Mouse (Mus musculus) left cerebral cortex, adult 11 months (tissue): ENCODE results near the gene Gabarapl1.

ENCODE experiments used
- DNase-seq: peaks from one replicate; pipeline ENCODE4 v3.0.0; 2022; ENCODE audit warnings: low spot score

Gene Gabarapl1

DNA sequence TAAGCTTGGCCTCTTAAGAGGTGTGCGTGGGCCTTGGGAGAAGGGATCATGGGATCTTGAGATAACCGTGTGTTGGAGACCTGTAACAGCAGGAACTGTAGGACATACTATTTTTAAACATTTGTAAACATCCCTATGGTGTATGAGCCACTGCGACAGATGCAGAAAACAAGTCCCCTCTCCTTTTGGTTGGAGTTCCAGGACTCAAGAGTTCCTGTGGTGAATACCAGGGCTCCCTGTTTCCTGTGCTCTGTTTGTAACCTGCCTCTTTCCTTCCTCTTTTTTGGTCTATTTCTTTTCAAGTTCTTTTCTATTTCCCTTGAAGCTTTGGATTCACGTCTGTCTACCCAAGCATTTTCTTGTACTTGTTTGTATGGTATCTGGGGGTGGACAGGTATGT is 2.8 kb downstream of the Gabarapl1 start:
- DNase-seq, result no peak

DNA sequence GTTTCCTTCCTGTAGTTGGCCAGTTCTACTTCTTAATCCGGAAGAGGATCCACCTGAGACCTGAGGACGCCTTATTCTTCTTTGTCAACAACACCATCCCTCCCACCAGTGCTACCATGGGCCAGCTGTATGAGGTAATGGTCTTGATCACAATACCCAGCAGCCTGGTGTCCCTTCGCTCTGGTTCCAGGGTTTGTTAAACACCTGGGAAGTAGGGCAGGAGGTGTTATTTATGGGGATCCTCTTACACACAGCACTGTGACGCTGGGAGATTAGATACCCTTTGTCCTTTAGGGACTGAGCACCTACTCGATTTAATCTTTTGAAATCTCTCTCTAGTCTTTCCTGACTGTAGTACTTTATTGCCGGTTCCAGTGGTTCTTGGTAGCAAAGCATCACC is 5.6 kb downstream of the Gabarapl1 start:
- DNase-seq, result no peak

DNA sequence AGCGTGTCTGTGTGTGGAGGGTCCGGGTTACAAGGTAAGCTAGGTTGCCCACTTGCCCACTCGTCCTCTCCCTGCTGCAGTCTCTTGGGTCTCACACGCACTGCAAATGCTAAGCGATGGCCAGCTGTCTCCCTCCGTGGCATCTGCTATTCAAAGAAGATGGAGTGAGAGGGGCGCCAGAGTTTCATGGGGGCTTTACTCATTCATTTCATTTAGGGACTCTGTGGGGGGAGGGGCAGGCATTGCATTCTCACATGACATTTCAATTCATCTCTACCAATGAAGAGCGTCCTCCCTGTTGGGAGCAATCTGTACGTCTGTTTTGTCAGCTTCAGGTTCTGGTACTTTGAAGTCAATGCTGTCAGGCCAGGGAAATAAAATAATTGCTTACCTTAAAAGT is 9.0 kb downstream of the Gabarapl1 start:
- no peak for DNase-seq

DNA sequence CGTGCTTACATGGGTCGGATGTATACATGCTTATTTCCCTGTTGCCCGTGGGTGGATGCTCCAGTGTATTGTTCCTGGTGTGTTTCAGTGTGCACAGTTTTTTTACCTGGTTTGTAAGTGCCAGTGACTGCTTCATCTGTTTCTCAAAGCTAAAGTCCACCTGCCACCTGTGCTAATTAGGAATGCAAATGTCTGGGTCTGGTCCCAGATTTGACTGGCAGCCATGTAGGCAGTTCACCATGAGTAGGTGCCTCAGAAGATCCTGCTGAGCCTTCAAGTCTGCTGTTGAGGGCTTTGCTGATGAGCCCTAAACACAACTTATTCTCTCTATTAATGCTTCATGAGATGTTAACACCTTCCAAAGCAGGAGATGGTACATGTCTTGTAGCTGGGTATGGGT is 9.6 kb downstream of the Gabarapl1 start:
- DNase-seq, result no peak

DNA sequence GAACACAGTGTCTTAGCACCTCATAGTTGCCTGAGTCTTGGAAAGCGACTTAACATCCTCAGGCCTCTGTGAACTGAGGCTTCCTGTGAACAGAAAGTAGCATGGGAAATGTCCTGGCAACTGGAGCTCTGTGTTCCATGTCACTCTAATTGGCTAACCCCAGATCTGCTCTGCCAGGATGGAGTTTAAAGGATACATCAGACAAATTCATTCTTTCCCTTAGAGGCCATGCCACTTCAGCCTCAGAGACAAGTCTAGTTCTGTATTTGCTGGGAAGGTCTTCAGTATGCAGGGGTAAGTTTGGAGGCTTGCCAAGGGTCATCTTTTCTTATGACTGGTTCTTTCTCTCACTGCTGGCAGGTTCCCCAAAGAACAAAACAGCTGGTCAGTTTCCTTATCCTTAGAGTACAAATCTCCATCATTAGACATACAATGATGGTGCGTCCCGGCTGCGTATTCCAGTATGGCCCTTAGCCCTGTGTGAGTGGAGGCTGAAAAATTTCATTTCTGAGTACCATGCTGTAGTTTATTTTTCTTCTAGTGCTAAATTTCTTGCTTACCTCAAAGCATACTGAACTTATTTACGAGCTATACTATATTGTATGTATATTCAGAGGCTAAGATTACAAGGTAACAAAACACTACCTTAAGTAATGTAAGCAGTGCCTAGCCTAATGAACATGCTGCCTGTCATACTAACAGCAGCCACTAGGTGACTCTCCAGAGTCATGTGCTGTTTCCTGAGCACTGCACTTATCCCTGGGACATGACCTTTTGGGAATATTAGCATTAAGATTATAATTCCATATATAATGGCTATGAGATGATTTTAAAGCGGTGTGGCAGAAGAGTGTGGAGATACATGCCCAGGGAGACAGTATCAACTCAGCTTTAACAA is 11.0 kb downstream of the Gabarapl1 start:
- peak; percentile 58 for DNase-seq

DNA sequence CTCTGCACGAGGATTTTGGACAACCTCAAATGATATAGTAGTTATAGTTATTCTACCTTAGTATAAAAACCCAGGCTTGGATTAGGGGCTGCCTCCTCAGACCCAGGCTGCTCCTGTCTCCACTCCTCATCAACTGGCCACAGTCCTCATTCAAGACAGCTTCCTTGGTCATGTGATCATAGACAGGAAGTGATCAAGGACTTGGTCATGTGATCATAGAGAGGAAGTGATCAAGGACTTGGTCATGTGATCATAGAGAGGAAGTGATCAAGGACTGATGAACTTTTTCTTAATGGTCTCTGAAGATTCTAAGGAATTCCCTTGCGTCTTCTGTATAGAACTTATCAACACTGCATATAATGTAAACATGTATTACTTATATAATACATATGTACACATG is 14.3 kb downstream of the Gabarapl1 start:
- no peak for DNase-seq

DNA sequence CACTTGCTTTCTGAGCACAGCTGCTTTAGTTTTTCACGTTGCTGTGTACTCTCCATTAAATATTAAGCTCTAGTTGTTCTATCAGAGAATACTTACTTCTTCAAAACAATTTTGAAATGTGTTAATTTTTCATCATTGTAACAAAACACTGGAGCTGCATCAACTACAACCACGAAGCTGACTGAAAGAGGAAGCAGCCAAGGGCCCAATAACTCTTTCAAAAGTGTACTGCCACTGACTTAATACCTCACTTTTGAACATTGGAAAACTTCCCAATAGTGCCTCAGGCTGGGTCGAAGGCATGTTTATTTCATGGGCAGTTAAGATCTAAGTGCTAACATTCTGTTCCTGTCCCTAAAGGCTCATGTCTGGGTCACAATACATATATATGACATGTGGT is 15.0 kb downstream of the Gabarapl1 start:
- no peak for DNase-seq

DNA sequence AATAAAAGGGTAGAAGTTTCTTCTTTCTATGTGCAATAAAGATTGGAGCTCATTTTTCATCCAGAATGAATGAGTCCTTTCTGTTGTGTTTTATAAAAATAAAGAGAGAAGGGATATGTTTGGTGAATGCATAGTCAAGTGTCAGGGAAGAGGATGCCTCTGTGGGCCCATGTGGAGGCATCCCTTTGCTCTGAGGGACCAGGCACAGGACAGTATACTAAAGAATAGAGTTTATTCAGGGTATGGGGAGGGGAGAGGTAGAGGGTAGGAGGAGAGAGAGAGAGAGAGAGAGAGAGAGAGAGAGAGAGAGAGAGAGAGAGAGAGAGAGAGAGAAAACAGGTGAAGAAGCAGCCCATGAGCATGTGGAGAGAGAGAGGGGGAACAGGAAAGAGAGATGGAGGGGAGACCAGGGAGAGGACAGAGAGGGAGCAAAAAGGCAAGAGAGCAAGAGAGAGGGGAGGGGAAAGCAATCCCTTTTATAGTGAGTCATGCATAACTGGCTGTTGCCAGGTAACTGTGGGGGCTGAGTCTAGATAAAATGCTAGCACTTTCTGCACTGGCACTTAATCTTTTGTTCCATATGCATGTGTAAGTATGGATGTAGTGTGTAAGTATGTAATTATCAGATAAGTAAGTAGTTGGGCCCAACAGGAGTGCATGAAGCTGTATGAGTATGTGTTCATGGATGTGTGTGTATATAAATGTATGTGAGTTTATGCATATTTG is 24.5 kb downstream of the Gabarapl1 start:
- no peak for DNase-seq

DNA sequence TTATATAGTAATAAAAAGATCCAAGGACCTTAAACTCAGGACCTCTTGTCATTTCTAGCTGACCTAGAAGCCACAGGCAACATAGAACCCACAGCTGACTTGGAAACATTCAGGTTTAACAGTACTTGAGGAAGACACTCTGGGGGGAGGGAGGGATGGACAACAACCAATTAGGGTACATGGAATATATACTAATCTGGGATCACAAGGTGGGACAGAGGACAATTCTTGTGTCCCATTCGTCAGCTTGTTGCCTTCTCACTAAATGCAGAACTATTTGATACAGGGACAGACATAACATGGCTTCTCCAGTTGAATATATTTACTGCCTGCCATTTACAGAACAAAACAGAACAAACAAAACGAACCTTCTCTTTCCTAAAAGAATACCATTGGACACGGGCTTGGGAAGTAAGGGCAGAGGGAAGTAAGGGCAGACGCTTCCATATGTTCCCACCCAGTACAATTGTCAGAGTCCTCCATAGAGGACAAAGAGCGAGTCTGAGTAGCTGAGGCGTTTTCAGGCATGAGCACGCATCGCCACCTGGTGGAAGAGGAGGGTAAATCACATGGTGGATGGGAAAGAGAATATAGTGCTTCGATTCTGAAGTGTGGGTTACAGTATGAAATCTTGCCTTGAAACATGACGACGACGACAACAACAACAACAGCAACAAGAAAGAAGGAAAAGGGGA is 26.1 kb downstream of the Gabarapl1 start:
- no peak for DNase-seq

DNA sequence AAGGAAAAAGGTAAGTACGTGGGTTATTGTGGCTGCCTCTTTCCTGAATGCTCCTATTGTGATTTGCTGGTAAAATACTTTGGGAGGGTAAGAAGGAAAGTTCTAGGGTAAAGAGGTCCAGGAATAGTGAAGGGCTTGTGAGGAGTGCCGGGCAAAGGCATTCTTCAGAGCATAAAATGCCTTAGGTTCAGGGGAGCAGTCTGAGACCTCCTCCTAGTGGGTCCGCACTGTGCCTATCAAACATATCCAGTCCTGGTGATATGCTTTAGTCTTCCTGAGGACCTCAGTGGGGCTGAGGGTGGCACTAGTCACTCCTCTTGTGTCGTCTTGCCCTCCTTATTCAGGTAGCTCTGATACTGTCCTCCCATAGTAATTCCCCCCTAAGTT is 26.7 kb downstream of the Gabarapl1 start:
- no peak for DNase-seq

DNA sequence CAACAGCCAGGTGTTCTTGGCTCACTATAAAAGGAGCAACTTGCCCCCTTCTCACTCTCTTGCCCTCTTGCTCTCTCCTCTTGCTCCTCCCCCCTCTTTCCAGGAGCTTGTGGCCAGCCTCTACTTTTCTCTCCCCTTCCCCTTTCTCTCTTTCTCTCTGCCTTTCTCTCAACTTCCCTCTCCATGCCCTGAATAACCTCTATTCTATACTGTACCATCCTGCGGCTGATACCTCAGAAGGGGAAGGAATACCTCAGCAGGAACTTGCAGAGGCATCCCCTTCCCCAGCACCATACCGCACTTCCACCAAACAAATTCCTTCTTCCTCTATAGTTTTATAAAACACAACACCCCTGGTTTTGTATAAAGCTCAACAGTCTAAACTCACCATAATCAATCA is 32.3 kb downstream of the Gabarapl1 start:
- DNase-seq, result no peak

DNA sequence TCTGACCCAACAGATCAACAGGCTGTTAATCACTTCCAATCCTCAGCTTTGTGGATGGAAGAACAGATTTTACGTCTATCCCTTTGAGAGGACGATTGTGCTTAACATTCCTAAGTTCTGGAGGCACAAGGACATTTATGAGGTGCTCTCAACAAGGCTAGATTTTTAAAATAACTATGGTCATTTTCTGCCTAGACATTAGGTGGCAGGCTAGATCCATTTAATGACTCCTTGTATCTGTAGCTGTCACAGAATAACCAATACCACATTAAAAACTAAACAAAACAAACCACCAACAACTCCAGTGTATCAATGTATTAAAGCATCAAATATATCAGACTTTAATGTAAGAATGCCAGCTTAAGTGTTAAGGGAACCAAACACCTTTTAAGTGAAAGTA is 42.4 kb downstream of the Gabarapl1 start:
- DNase-seq, result no peak

DNA sequence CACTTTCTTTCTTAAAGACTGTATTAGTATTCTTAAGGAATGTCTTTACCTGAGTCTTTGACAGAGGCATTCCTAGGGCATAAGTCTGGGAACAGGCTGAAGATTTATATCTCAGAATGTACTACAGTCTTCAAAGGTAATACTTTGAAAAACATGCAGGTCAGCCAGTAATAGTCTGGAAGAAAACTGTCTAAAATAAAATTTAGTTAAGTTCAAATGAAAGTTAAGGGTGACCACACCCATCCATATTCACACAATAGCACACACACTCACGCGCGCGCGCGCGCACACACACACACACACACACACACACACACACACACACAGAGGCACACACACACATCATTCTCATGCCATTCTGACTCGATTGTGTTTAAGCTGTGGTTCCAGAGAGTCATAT is 44.6 kb downstream of the Gabarapl1 start, which contains the start of gene Klre1:
Klre1 (plus strand) TSS at position 301 of the 400 bp plus-strand sequence.
- no peak for DNase-seq

DNA sequence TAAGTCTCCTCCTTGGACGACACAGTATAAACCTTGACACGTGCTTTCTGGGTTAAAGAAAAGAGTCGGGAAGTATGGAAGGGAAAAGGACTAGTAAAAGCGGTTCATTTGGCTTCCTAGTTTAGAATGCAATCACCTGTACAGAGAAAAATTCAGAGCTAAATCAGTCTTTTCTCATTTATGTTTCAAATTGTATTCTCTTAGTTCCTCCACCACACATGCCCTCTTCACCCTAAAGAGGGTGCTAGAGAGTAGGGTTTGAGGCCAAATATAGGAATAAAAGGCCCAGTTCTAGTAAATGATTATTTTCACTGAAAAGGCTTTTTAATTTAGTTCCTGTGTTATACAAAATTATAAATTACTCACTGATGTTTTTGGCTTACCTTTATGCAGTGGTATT is 48.3 kb downstream of the Gabarapl1 start:
- DNase-seq, result no peak

DNA sequence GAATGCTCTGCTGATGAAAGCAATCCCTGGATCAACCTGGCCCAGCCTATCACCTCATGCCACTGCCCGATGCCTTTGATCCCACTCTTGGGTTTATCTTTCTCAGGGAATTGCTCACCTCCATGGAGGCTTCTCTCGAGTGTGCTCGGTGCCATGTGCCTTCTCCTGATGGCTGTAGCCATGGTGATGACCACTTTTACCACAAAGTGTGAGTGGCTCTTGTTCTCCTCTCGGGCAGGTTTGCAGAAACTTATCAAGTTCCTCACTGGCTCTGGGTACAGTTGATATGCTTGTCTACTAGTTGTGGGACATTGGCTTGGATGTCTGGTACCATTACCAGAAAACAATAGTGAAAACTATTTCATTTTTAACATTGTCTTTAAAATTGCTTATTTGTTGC is 48.9 kb downstream of the Gabarapl1 start:
- DNase-seq, result no peak

DNA sequence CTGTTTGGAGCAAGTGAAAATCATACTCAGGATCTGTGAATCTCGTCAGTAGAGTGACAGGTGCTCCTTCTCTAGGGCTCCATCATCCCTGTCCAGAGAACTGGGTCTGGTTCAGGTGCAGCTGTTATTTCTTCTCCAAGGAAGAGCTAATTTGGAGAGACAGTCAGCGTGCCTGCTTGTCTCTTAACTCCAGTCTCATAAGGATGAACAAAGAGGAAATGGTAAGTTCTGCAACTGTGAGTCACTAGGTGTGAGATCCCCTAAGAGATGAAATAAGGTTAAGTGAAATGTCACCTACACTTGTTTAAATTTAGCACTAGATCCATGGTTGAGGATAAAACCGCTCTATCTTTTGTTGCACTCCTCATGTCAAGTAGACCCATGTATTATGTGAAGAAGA is 50.1 kb downstream of the Gabarapl1 start:
- no peak for DNase-seq

DNA sequence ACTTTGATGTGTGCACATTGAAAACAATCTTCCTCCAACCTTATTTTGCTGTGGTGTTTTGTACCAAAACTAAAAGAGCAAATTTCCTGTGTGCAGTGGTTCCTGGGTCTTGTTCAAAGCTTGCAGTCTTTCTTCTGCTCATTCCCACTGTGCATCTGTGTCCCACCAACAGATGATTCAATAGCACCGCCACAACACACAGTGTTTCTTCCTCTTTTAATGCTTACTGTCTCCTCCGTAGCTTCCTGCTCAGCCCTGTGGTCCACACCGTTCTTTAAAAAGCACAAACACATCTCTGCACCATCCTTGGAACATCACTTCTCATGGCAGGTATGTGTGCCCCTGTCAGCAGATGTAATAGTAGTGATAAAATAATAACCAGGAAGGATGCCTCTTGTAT is 58.5 kb downstream of the Gabarapl1 start, which contains the start of gene Klrd1:
Klrd1 (plus strand) TSS at position 275 of the 400 bp plus-strand sequence.
- no peak for DNase-seq
